Mouse (Mus musculus): Measurements from ENCODE around the gene Nkapl. TPM values are rescaled to one million over a fixed set of nuclear protein-coding genes. Genes with fewer than 3 reads are reported as not detected.

Nkapl gene
- total and polyA plus RNA-seq, 2 experiments from 2014 or later: 1.8 TPM; not detected in 1

GRCm38 (mm10) chr13:21427631-21428030 is 40.7 kb downstream of the Nkapl start:
- ATAC-seq (ENCODE audit: insufficient read depth, low read depth): no peak
- WGBS: 91% methylated on average over 1 of the region's 1 CpGs

GRCm38 (mm10) chr13:21423301-21423700 is 45.0 kb downstream of the Nkapl start:
- no peak for DNase-seq (ENCODE audit: low spot score)
- no peak overlapping the region for H3K27ac ChIP-seq (ENCODE audit: low read depth)
- H3K27me3 ChIP-seq (ENCODE audit: control insufficient read depth, insufficient read depth, low read length): no peaks in the 10 kb centered on the region
- H3K36me3 ChIP-seq (replicated peaks; ENCODE audit: control insufficient read depth, insufficient read depth, low read length): no peaks in the 10 kb centered on the region
- no peak overlapping the region for H3K4me2 ChIP-seq (ENCODE audit: low read depth, low read length)
- H3K9me3 ChIP-seq (replicated peaks; ENCODE audit: control insufficient read depth, low read length): no peaks in the 10 kb centered on the region
- no peak for ATAC-seq (ENCODE audit: insufficient read depth, low read depth)
- no peak overlapping the region for H3K9ac ChIP-seq (replicated peaks; ENCODE audit: low read depth, low read length)
- H3K4me1 ChIP-seq (ENCODE audit: control insufficient read depth, insufficient read depth): no peaks in the 10 kb centered on the region
- H3K4me3 ChIP-seq (ENCODE audit: low read depth, low read length): no peak overlapping the region
- WGBS: 51% methylated on average over 5 of the region's 5 CpGs
- TF ChIP-seq CTCF (IDR thresholded peaks at IDR 0.05; ENCODE audit: low read depth) (no peak), EP300 (IDR thresholded peaks at IDR 0.05; ENCODE audit: low read depth) (no peak)

More at GRCm38 (mm10) chr13:21427631-21428030, 40.7 kb downstream of the Nkapl start:
- H3K4me3 ChIP-seq (ENCODE audit: low read depth, low read length): no peak overlapping the region
- H3K9ac ChIP-seq (replicated peaks; ENCODE audit: low read depth, low read length): no peak overlapping the region
- H3K4me1 ChIP-seq (ENCODE audit: control insufficient read depth, insufficient read depth): no peaks in the 10 kb centered on the region
- H3K27ac ChIP-seq (ENCODE audit: low read depth): no peak overlapping the region
- H3K36me3 ChIP-seq (replicated peaks; ENCODE audit: control insufficient read depth, insufficient read depth, low read length): no peaks in the 10 kb centered on the region
- no peak for TF ChIP-seq EP300 (IDR thresholded peaks at IDR 0.05; ENCODE audit: low read depth)
- TF ChIP-seq CTCF (IDR thresholded peaks at IDR 0.05; ENCODE audit: low read depth): no peak
- no peaks in the 10 kb centered on the region for H3K9me3 ChIP-seq (replicated peaks; ENCODE audit: control insufficient read depth, low read length)
- H3K27me3 ChIP-seq (ENCODE audit: control insufficient read depth, insufficient read depth, low read length): no peaks in the 10 kb centered on the region
- no peak overlapping the region for H3K4me2 ChIP-seq (ENCODE audit: low read depth, low read length)
- DNase-seq (ENCODE audit: low spot score): no peak

GRCm38 (mm10) chr13:21418865-21419264 is 49.4 kb downstream of the Nkapl start:
- no peaks in the 10 kb centered on the region for H3K9me3 ChIP-seq (replicated peaks; ENCODE audit: control insufficient read depth, low read length)
- H3K4me1 ChIP-seq (ENCODE audit: control insufficient read depth, insufficient read depth): peaks cover 10% of the 10 kb centered on the region
- no peak for DNase-seq (ENCODE audit: low spot score)
- 30% methylated on average over 6 of the region's 6 CpGs for WGBS
- H3K27ac ChIP-seq (ENCODE audit: low read depth): no peak overlapping the region
- H3K27me3 ChIP-seq (ENCODE audit: control insufficient read depth, insufficient read depth, low read length): no peaks in the 10 kb centered on the region
- no peak for ATAC-seq (ENCODE audit: insufficient read depth, low read depth)
- no peak overlapping the region for H3K9ac ChIP-seq (replicated peaks; ENCODE audit: low read depth, low read length)
- TF ChIP-seq CTCF (IDR thresholded peaks at IDR 0.05; ENCODE audit: low read depth) (no peak), EP300 (IDR thresholded peaks at IDR 0.05; ENCODE audit: low read depth) (no peak)
- no peak overlapping the region for H3K4me2 ChIP-seq (ENCODE audit: low read depth, low read length)
- H3K36me3 ChIP-seq (replicated peaks; ENCODE audit: control insufficient read depth, insufficient read depth, low read length): no peaks in the 10 kb centered on the region
- H3K4me3 ChIP-seq (ENCODE audit: low read depth, low read length): no peak overlapping the region

- ATAC-seq (ENCODE audit: insufficient read depth, low read depth) (no peak), DNase-seq (ENCODE audit: low spot score) (no peak)
- peaks cover 10% of the 10 kb centered on the region for H3K4me1 ChIP-seq (ENCODE audit: control insufficient read depth, insufficient read depth)
- H3K9ac ChIP-seq (replicated peaks; ENCODE audit: low read depth, low read length): no peak overlapping the region
- H3K27ac ChIP-seq (ENCODE audit: low read depth): no peak overlapping the region
- H3K36me3 ChIP-seq (replicated peaks; ENCODE audit: control insufficient read depth, insufficient read depth, low read length): no peaks in the 10 kb centered on the region
- H3K4me3 ChIP-seq (ENCODE audit: low read depth, low read length): no peak overlapping the region
- WGBS: 88% methylated on average over 6 of the region's 6 CpGs
- TF ChIP-seq CTCF (IDR thresholded peaks at IDR 0.05; ENCODE audit: low read depth): no peak
- H3K27me3 ChIP-seq (ENCODE audit: control insufficient read depth, insufficient read depth, low read length): no peaks in the 10 kb centered on the region
- H3K4me2 ChIP-seq (ENCODE audit: low read depth, low read length): no peak overlapping the region
- H3K9me3 ChIP-seq (replicated peaks; ENCODE audit: control insufficient read depth, low read length): no peaks in the 10 kb centered on the region
These were observed 50.9 kb downstream of the Nkapl start for GRCm38 (mm10) chr13:21417298-21418010.

MicroRNAs encoded within 50 kb of the gene (microRNA counts, 519-probe panel; counts per million panel counts)
- microRNA mmu-miR-1896: not detected

Small RNA genes lying within 50 kb of the gene (microRNA-seq; reads per million reads assigned to microRNA genes)
- not detected for gene Mir1896

Other genes starting within 250 kb of the Nkapl start
- gene Gpx5, start 175.8 kb downstream of the Nkapl start, total RNA-seq (2014; rRNA removed; ENCODE audit: low replicate concordance): not detected in 2 replicates
- gene Gpx5, start 175.8 kb downstream of the Nkapl start, polyA plus RNA-seq (2015; fragmentation: Nextera tagmentation; extraction: Ambion mirVana): not detected in 2 replicates
- not detected in 2 replicates for gene Gpx6, start 156.4 kb downstream of the Nkapl start, total RNA-seq (2014; rRNA removed; ENCODE audit: low replicate concordance)
- not detected in 2 replicates for gene Gpx6, start 156.4 kb downstream of the Nkapl start, polyA plus RNA-seq (2015; fragmentation: Nextera tagmentation; extraction: Ambion mirVana)
- gene Olfr1367, start 121.6 kb downstream of the Nkapl start, total RNA-seq (2014; rRNA removed; ENCODE audit: low replicate concordance): not detected in 2 replicates
- not detected in 2 replicates for gene Olfr1367, start 121.6 kb downstream of the Nkapl start, polyA plus RNA-seq (2015; fragmentation: Nextera tagmentation; extraction: Ambion mirVana)
- 3.6 and 7.8 TPM in 2 replicates for gene Zscan12, start 105.7 kb downstream of the Nkapl start, total RNA-seq (2014; rRNA removed; ENCODE audit: low replicate concordance)
- 5.2 TPM in 2 replicates for gene Zscan12, start 105.7 kb downstream of the Nkapl start, polyA plus RNA-seq (2015; fragmentation: Nextera tagmentation; extraction: Ambion mirVana)
- 32.7 and 40.8 TPM in 2 replicates for gene Zkscan3, start 65.8 kb downstream of the Nkapl start, total RNA-seq (2014; rRNA removed; ENCODE audit: low replicate concordance)
- gene Zkscan3, start 65.8 kb downstream of the Nkapl start, polyA plus RNA-seq (2015; fragmentation: Nextera tagmentation; extraction: Ambion mirVana): 49.1 and 54.5 TPM in 2 replicates
- 1.7 and 1.9 TPM in 2 replicates for gene Pgbd1, start 27.5 kb downstream of the Nkapl start, total RNA-seq (2014; rRNA removed; ENCODE audit: low replicate concordance)
- gene Pgbd1, start 27.5 kb downstream of the Nkapl start, polyA plus RNA-seq (2015; fragmentation: Nextera tagmentation; extraction: Ambion mirVana): 1.5 and 2.1 TPM in 2 replicates
- 14.1 and 17.5 TPM in 2 replicates for gene Zscan26, start 14.8 kb downstream of the Nkapl start, total RNA-seq (2014; rRNA removed; ENCODE audit: low replicate concordance)
- gene Zscan26, start 14.8 kb downstream of the Nkapl start, polyA plus RNA-seq (2015; fragmentation: Nextera tagmentation; extraction: Ambion mirVana): 19.5 and 22.4 TPM in 2 replicates
- gene Zkscan4, start 10.4 kb upstream of the Nkapl start, total RNA-seq (2014; rRNA removed; ENCODE audit: low replicate concordance): 0.70 and 1.7 TPM in 2 replicates
- 1.9 and 2.0 TPM in 2 replicates for gene Zkscan4, start 10.4 kb upstream of the Nkapl start, polyA plus RNA-seq (2015; fragmentation: Nextera tagmentation; extraction: Ambion mirVana)
- gene Gm10065, start 10.9 kb upstream of the Nkapl start, total RNA-seq (2014; rRNA removed; ENCODE audit: low replicate concordance): not detected in 2 replicates
- not detected in 2 replicates for gene Gm10065, start 10.9 kb upstream of the Nkapl start, polyA plus RNA-seq (2015; fragmentation: Nextera tagmentation; extraction: Ambion mirVana)
- gene AK157302, start 26.7 kb upstream of the Nkapl start, total RNA-seq (2014; rRNA removed; ENCODE audit: low replicate concordance): 0.08 and 0.15 TPM in 2 replicates
- 0.93 and 1.3 TPM in 2 replicates for gene AK157302, start 26.7 kb upstream of the Nkapl start, polyA plus RNA-seq (2015; fragmentation: Nextera tagmentation; extraction: Ambion mirVana)
- gene Gm11273, start 32.9 kb upstream of the Nkapl start, total RNA-seq (2014; rRNA removed; ENCODE audit: low replicate concordance): 54.7 and 58.8 TPM in 2 replicates
- 27.8 and 29.0 TPM in 2 replicates for gene Gm11273, start 32.9 kb upstream of the Nkapl start, polyA plus RNA-seq (2015; fragmentation: Nextera tagmentation; extraction: Ambion mirVana)
- 7.1 and 10.9 TPM in 2 replicates for gene Zkscan8, start 62.6 kb upstream of the Nkapl start, total RNA-seq (2014; rRNA removed; ENCODE audit: low replicate concordance)
- gene Zkscan8, start 62.6 kb upstream of the Nkapl start, polyA plus RNA-seq (2015; fragmentation: Nextera tagmentation; extraction: Ambion mirVana): 3.0 and 3.4 TPM in 2 replicates
- gene Olfr1366, start 74.3 kb upstream of the Nkapl start, total RNA-seq (2014; rRNA removed; ENCODE audit: low replicate concordance): not detected in 2 replicates
- not detected in 2 replicates for gene Olfr1366, start 74.3 kb upstream of the Nkapl start, polyA plus RNA-seq (2015; fragmentation: Nextera tagmentation; extraction: Ambion mirVana)
- not detected in 2 replicates for gene Olfr1535, start 91.4 kb upstream of the Nkapl start, total RNA-seq (2014; rRNA removed; ENCODE audit: low replicate concordance)
- 0.03 TPM in 1 of 2 replicates, not detected in the other for gene Olfr1535, start 91.4 kb upstream of the Nkapl start, polyA plus RNA-seq (2015; fragmentation: Nextera tagmentation; extraction: Ambion mirVana)
- not detected in 2 replicates for gene Olfr1364, start 113.2 kb upstream of the Nkapl start, total RNA-seq (2014; rRNA removed; ENCODE audit: low replicate concordance)
- gene Olfr1364, start 113.2 kb upstream of the Nkapl start, polyA plus RNA-seq (2015; fragmentation: Nextera tagmentation; extraction: Ambion mirVana): not detected in 2 replicates
- gene Olfr1362, start 145.5 kb upstream of the Nkapl start, total RNA-seq (2014; rRNA removed; ENCODE audit: low replicate concordance): not detected in 2 replicates
- not detected in 2 replicates for gene Olfr1362, start 145.5 kb upstream of the Nkapl start, polyA plus RNA-seq (2015; fragmentation: Nextera tagmentation; extraction: Ambion mirVana)
- gene Olfr11, start 174.0 kb upstream of the Nkapl start, total RNA-seq (2014; rRNA removed; ENCODE audit: low replicate concordance): not detected in 2 replicates
- not detected in 2 replicates for gene Olfr11, start 174.0 kb upstream of the Nkapl start, polyA plus RNA-seq (2015; fragmentation: Nextera tagmentation; extraction: Ambion mirVana)
- gene Olfr1361, start 194.9 kb upstream of the Nkapl start, total RNA-seq (2014; rRNA removed; ENCODE audit: low replicate concordance): not detected in 2 replicates
- not detected in 2 replicates for gene Olfr1361, start 194.9 kb upstream of the Nkapl start, polyA plus RNA-seq (2015; fragmentation: Nextera tagmentation; extraction: Ambion mirVana)
- not detected in 2 replicates for gene Olfr1360, start 208.9 kb upstream of the Nkapl start, total RNA-seq (2014; rRNA removed; ENCODE audit: low replicate concordance)
- gene Olfr1360, start 208.9 kb upstream of the Nkapl start, polyA plus RNA-seq (2015; fragmentation: Nextera tagmentation; extraction: Ambion mirVana): not detected in 2 replicates
- not detected in 2 replicates for gene Olfr1359, start 229.6 kb upstream of the Nkapl start, total RNA-seq (2014; rRNA removed; ENCODE audit: low replicate concordance)
- not detected in 2 replicates for gene Olfr1359, start 229.6 kb upstream of the Nkapl start, polyA plus RNA-seq (2015; fragmentation: Nextera tagmentation; extraction: Ambion mirVana)
- gene Hist1h2bl, start 247.6 kb upstream of the Nkapl start, total RNA-seq (2014; rRNA removed; ENCODE audit: low replicate concordance): 431 and 666 TPM in 2 replicates
- 0.55 and 0.98 TPM in 2 replicates for gene Hist1h2bl, start 247.6 kb upstream of the Nkapl start, polyA plus RNA-seq (2015; fragmentation: Nextera tagmentation; extraction: Ambion mirVana)
- gene Hist1h2ai, start 247.9 kb upstream of the Nkapl start, total RNA-seq (2014; rRNA removed; ENCODE audit: low replicate concordance): 828 and 1,538 TPM in 2 replicates
- gene Hist1h2ai, start 247.9 kb upstream of the Nkapl start, polyA plus RNA-seq (2015; fragmentation: Nextera tagmentation; extraction: Ambion mirVana): 3.6 and 4.3 TPM in 2 replicates
- gene Hist1h3h, start 249.2 kb upstream of the Nkapl start, total RNA-seq (2014; rRNA removed; ENCODE audit: low replicate concordance): 1,332 and 1,437 TPM in 2 replicates
- 1.8 TPM in 1 of 2 replicates, not detected in the other for gene Hist1h3h, start 249.2 kb upstream of the Nkapl start, polyA plus RNA-seq (2015; fragmentation: Nextera tagmentation; extraction: Ambion mirVana)